Mouse (Mus musculus): ENCODE results near the gene Smarcd1. TPM values are rescaled to one million over a fixed set of nuclear protein-coding genes. Genes with fewer than 3 reads are reported as not detected.
A peak's percentile ranks its signal among the peaks of the same experiment; 100 is the strongest.

Smarcd1 gene
- 134 and 145 TPM in 2 replicates for polyA plus RNA-seq (2015; fragmentation: Nextera tagmentation; extraction: Ambion mirVana)

GRCm38 (mm10) chr15:99701999-99702900 lies at the start of gene Smarcd1:
TSS of gene Smarcd1 (plus strand) at chr15:99702129.
- Histone ChIP-seq H3K27me3 (no peaks in the 10 kb centered on the region), H3K4me2 (peak within 1 kb of the TSS; percentile 98), H3K4me3 (peak within 1 kb of the TSS; percentile 79), H3K36me3 (peaks cover 62% of the 10 kb centered on the region), H3K9ac (peak within 1 kb of the TSS; percentile 97), H3K27ac (peak within 1 kb of the TSS; percentile 99), H3K9me3 (no peaks in the 10 kb centered on the region), H3K4me1 (replicated peaks) (peaks cover 33% of the 10 kb centered on the region)
- under 1% methylated on average over 62 of the region's 71 CpGs for WGBS
- peak; percentile 94 for ATAC-seq (ENCODE audit: low FRiP score)

- Histone ChIP-seq H3K9ac (no peak overlapping the region; the same call in 1 of the 2 replicates), H3K9me3 (no peaks in the 10 kb centered on the region), H3K36me3 (no peaks in the 10 kb centered on the region), H3K27me3 (peaks cover 11% of the 10 kb centered on the region), H3K27ac (no peak overlapping the region), H3K4me1 (replicated peaks) (peaks cover 65% of the 10 kb centered on the region), H3K4me3 (peak overlapping the region; percentile 20; the same call in 1 of the 2 replicates), H3K4me2 (peak overlapping the region; percentile 46)
- 8% methylated on average over 8 of the region's 8 CpGs for WGBS
- no peak for ATAC-seq (ENCODE audit: low FRiP score)
Measured at GRCm38 (mm10) chr15:99653291-99653690, 48.6 kb upstream of the Smarcd1 start.

- ATAC-seq (ENCODE audit: low FRiP score): no peak
- WGBS: 4% methylated on average over 21 of the region's 21 CpGs
- peak overlapping the region; percentile 49 for H3K9ac ChIP-seq
- H3K4me3 ChIP-seq: peak overlapping the region; percentile 20
- H3K36me3 ChIP-seq: no peaks in the 10 kb centered on the region
- H3K4me2 ChIP-seq: peak overlapping the region; percentile 46
- peaks cover 60% of the 10 kb centered on the region for H3K4me1 ChIP-seq (replicated peaks)
- peaks cover 11% of the 10 kb centered on the region for H3K27me3 ChIP-seq
- H3K27ac ChIP-seq: peak overlapping the region; percentile 30; the same call in 1 of the 2 replicates
- H3K9me3 ChIP-seq: no peaks in the 10 kb centered on the region
Measured at GRCm38 (mm10) chr15:99653876-99654275, 48.1 kb upstream of the Smarcd1 start.

- peaks cover 11% of the 10 kb centered on the region for H3K27me3 ChIP-seq
- H3K27ac ChIP-seq: peak overlapping the region; percentile 77
- H3K4me3 ChIP-seq: no peak overlapping the region
- 24% methylated on average over 9 of the region's 9 CpGs for WGBS
- no peaks in the 10 kb centered on the region for H3K36me3 ChIP-seq
- peak overlapping the region; percentile 29; the same call in 1 of the 2 replicates for H3K4me2 ChIP-seq
- H3K9ac ChIP-seq: no peak overlapping the region
- ATAC-seq (ENCODE audit: low FRiP score): no peak
- H3K9me3 ChIP-seq: no peaks in the 10 kb centered on the region
- peaks cover 40% of the 10 kb centered on the region for H3K4me1 ChIP-seq (replicated peaks)
Measured at GRCm38 (mm10) chr15:99655956-99656355, 46.0 kb upstream of the Smarcd1 start.

- 65% methylated on average over 2 of the region's 2 CpGs for WGBS
- Histone ChIP-seq H3K4me2 (no peak overlapping the region), H3K27me3 (peaks cover 11% of the 10 kb centered on the region), H3K36me3 (no peaks in the 10 kb centered on the region), H3K4me3 (no peak overlapping the region), H3K27ac (no peak overlapping the region), H3K4me1 (replicated peaks) (peaks cover 37% of the 10 kb centered on the region), H3K9ac (no peak overlapping the region), H3K9me3 (no peaks in the 10 kb centered on the region)
- no peak for ATAC-seq (ENCODE audit: low FRiP score)
Measured at GRCm38 (mm10) chr15:99658437-99658836, 43.5 kb upstream of the Smarcd1 start.

- WGBS: 93% methylated on average over 15 of the region's 15 CpGs
- H3K27me3 ChIP-seq: no peaks in the 10 kb centered on the region
- no peak overlapping the region for H3K27ac ChIP-seq
Measured at GRCm38 (mm10) chr15:99661121-99661830, 40.7 kb upstream of the Smarcd1 start.

GRCm38 (mm10) chr15:99662371-99662770 lies 39.6 kb upstream of the Smarcd1 start:
- Histone ChIP-seq H3K9me3 (no peaks in the 10 kb centered on the region), H3K27ac (peak overlapping the region; percentile 69), H3K27me3 (no peaks in the 10 kb centered on the region), H3K9ac (no peak overlapping the region), H3K36me3 (no peaks in the 10 kb centered on the region), H3K4me1 (replicated peaks) (peaks cover 39% of the 10 kb centered on the region), H3K4me3 (no peak overlapping the region), H3K4me2 (no peak overlapping the region)
- 65% methylated on average over 7 of the region's 7 CpGs for WGBS
- no peak for ATAC-seq (ENCODE audit: low FRiP score)

More at GRCm38 (mm10) chr15:99661121-99661830, 40.7 kb upstream of the Smarcd1 start:
- Histone ChIP-seq H3K36me3 (no peaks in the 10 kb centered on the region), H3K4me2 (no peak overlapping the region), H3K4me1 (replicated peaks) (peaks cover 37% of the 10 kb centered on the region), H3K9ac (no peak overlapping the region), H3K9me3 (no peaks in the 10 kb centered on the region), H3K4me3 (no peak overlapping the region)
- no peak for ATAC-seq (ENCODE audit: low FRiP score)

- H3K9me3 ChIP-seq: no peaks in the 10 kb centered on the region
- no peaks in the 10 kb centered on the region for H3K36me3 ChIP-seq
- no peaks in the 10 kb centered on the region for H3K27me3 ChIP-seq
- H3K9ac ChIP-seq: peak overlapping the region; percentile 73
- ATAC-seq (ENCODE audit: low FRiP score): peak; percentile 26; the same call in 1 of the 2 replicates
- H3K4me2 ChIP-seq: peak overlapping the region; percentile 65
- H3K4me3 ChIP-seq: peak overlapping the region; percentile 40
- peaks cover 47% of the 10 kb centered on the region for H3K4me1 ChIP-seq (replicated peaks)
- whole genome bisulfite sequencing: 5% methylated on average over 17 of the region's 17 CpGs
- peak overlapping the region; percentile 95 for H3K27ac ChIP-seq
Measured at GRCm38 (mm10) chr15:99663964-99664599, 37.8 kb upstream of the Smarcd1 start.

GRCm38 (mm10) chr15:99664600-99665451 lies 37.1 kb upstream of the Smarcd1 start:
- Histone ChIP-seq H3K9me3 (no peaks in the 10 kb centered on the region), H3K4me2 (peak overlapping the region; percentile 65), H3K4me3 (peak overlapping the region; percentile 40), H3K27ac (peak overlapping the region; percentile 95), H3K9ac (peak overlapping the region; percentile 73), H3K4me1 (replicated peaks) (peaks cover 54% of the 10 kb centered on the region), H3K27me3 (no peaks in the 10 kb centered on the region), H3K36me3 (no peaks in the 10 kb centered on the region)
- WGBS: 3% methylated on average over 36 of the region's 52 CpGs
- peak; percentile 57 for ATAC-seq (ENCODE audit: low FRiP score)

GRCm38 (mm10) chr15:99667544-99667943 lies 34.4 kb upstream of the Smarcd1 start:
- Histone ChIP-seq H3K9me3 (no peaks in the 10 kb centered on the region), H3K4me2 (no peak overlapping the region), H3K4me1 (replicated peaks) (peaks cover 70% of the 10 kb centered on the region), H3K27me3 (0 out of 2 replicates have a peak, but pooled peaks cover 5% of the 10 kb centered on the region), H3K27ac (peak overlapping the region; percentile 95; the same call in 1 of the 2 replicates), H3K36me3 (peaks cover 7% of the 10 kb centered on the region; the same call in 1 of the 2 replicates), H3K4me3 (no peak overlapping the region), H3K9ac (no peak overlapping the region)
- no peak for ATAC-seq (ENCODE audit: low FRiP score)
- WGBS: 100% methylated on average over 2 of the region's 2 CpGs

GRCm38 (mm10) chr15:99668881-99669280 lies 33.0 kb upstream of the Smarcd1 start:
- H3K4me3 ChIP-seq: peak overlapping the region; percentile 11; the same call in 1 of the 2 replicates
- H3K27ac ChIP-seq: peak overlapping the region; percentile 96
- 0 out of 2 replicates have a peak, but pooled peaks cover 5% of the 10 kb centered on the region for H3K27me3 ChIP-seq
- no peaks in the 10 kb centered on the region for H3K9me3 ChIP-seq
- ATAC-seq (ENCODE audit: low FRiP score): no peak
- WGBS: 3% methylated on average over 12 of the region's 12 CpGs
- peaks cover 11% of the 10 kb centered on the region; the same call in 1 of the 2 replicates for H3K36me3 ChIP-seq
- H3K4me2 ChIP-seq: peak overlapping the region; percentile 68
- H3K9ac ChIP-seq: peak overlapping the region; percentile 96; the same call in 1 of the 2 replicates
- peaks cover 79% of the 10 kb centered on the region for H3K4me1 ChIP-seq (replicated peaks)

Measured in hindbrain, embryonic 13.5 days (tissue).